Mouse (Mus musculus) G1E (cell line): ENCODE results near the gene Sptbn4.

Source experiments
- CTCF ChIP-seq: IDR thresholded peaks from 2 replicates; pipeline ENCODE4 v1.5.1; 2012; ENCODE audit warnings: low read depth, low read length, inconsistent platforms, mixed read lengths
- GATA1 ChIP-seq: IDR thresholded peaks from 2 replicates; pipeline ENCODE4 v1.6.1; 2012; ENCODE audit warnings: borderline replicate concordance, low read length, inconsistent platforms, mixed read lengths
- GATA2 ChIP-seq: IDR thresholded peaks from 2 replicates; pipeline ENCODE4 v1.6.1; 2012; ENCODE audit warnings: low read depth, low read length, inconsistent platforms, borderline replicate concordance
- POLR2AphosphoS5 ChIP-seq: IDR thresholded peaks from 2 replicates; pipeline ENCODE4 v1.6.1; 2012; ENCODE audit warnings: low read depth, low read length, inconsistent platforms; ENCODE audit not compliant: insufficient replicate concordance

DNA sequence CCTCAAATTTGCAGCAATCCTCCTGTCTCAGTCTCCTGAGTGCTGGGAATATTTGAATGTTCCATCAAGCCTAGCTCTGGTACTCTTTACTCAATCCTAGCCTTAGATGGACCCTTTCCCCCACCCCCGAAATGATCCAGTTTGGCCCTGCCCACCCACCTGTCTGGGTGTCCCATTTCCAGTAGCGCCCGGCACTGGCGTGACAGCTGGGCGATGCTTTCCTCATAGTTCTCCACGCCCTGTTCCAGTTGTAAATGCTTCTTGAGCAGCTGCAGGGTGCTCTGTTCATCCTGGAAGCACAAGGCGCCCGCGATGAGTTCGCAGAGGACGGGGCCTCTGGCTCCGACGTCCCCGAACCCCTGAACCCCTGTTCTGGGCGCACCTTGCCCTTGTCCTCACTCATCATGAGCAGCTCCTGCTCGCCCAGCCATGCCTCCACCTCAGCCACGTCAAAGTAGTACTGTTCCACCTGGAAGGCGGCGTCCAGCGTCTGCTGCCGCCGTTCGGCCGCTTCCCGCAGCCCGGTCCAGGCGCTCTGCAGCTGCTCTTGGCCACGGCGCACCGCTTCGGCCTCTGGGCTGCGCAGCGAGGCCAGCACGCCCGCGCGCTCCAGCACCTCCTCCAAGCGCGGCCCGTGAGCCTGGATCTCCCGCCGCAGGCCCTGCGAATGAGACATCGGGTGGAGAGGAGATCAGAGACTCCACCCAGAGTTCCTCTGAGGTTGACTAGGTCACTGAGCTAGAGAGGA, 75.6 kb downstream of the Sptbn4 start:
- TF ChIP-seq CTCF: no peak
- no peak for TF ChIP-seq POLR2AphosphoS5
- TF ChIP-seq GATA1: no peak
- TF ChIP-seq GATA2: no peak
